Mouse (Mus musculus): ENCODE measurements around the gene Gna15.

DNA sequence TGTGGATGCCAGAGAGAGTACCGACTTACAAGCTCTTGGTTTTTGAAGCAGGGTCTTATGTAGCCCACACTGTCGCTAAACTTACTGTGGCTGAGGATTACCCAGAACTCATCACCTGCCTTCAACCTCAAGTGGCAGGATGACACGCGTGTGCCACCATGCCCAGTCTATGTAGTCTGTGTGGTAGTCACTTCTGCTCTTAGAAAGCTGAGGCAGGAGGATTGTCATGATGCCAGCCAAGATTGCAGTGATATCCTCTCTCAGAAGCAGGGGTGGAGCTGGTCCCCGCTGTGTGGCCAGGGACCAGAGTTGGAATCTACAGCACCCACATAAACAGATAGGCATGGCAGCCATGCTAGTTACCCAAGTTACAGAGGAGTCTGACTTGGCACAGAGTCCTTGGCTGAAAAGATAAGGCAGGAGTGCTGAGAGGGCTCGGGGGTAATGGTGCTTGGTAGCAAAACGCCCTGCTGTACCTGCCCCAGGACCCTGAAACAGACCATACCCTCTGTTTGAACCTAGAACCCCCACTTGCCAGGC is 38.5 kb downstream of the Gna15 start:
- TF ChIP-seq POLR2A (IDR thresholded peaks at IDR 0.05; ENCODE audit: insufficient read length, low read depth) = no peak
- no peak for TF ChIP-seq REST (IDR thresholded peaks at IDR 0.05; ENCODE audit: insufficient read depth, insufficient read length)
- no peak for TF ChIP-seq TCF12 (IDR thresholded peaks at IDR 0.05; ENCODE audit: insufficient read depth, poor library complexity, severe bottlenecking)
- TF ChIP-seq USF1 (IDR thresholded peaks at IDR 0.05; ENCODE audit: low read depth) = no peak
- no peak for TF ChIP-seq E2F4 (IDR thresholded peaks at IDR 0.05; ENCODE audit: insufficient read depth)
- TF ChIP-seq POLR2AphosphoS2 (IDR thresholded peaks at IDR 0.05; ENCODE audit: insufficient read length, low read depth) = no peak
- no peak for TF ChIP-seq TCF3 (IDR thresholded peaks at IDR 0.05; ENCODE audit: insufficient read length, low read depth)
- TF ChIP-seq MAX (IDR thresholded peaks at IDR 0.05; ENCODE audit: low read depth) = no peak
- no peak for TF ChIP-seq MYOG (IDR thresholded peaks at IDR 0.05; ENCODE audit: control insufficient read depth in 1 of 3, insufficient read depth in 1 of 3, insufficient read length in 2 of 3, low read depth in 2 of 3)
- no peak for TF ChIP-seq CEBPB (IDR thresholded peaks at IDR 0.05; ENCODE audit: insufficient read depth, poor library complexity, severe bottlenecking)

Data from myocyte (in vitro differentiated cells).